Mouse (Mus musculus): ENCODE measurements around the gene Utp4. TPM values are rescaled to one million over a fixed set of nuclear protein-coding genes. Genes with fewer than 3 reads are reported as not detected.
A peak's percentile ranks its signal among the peaks of the same experiment; 100 is the strongest.
"Not testable (repeated sequence)": the region's sequence is repeated elsewhere in the genome, so short reads cannot be mapped to it uniquely, and the experiment has no call there.

Gene Utp4
- polyA plus RNA-seq, 1 experiment from 2014 or later, result 42.5 TPM

DNA sequence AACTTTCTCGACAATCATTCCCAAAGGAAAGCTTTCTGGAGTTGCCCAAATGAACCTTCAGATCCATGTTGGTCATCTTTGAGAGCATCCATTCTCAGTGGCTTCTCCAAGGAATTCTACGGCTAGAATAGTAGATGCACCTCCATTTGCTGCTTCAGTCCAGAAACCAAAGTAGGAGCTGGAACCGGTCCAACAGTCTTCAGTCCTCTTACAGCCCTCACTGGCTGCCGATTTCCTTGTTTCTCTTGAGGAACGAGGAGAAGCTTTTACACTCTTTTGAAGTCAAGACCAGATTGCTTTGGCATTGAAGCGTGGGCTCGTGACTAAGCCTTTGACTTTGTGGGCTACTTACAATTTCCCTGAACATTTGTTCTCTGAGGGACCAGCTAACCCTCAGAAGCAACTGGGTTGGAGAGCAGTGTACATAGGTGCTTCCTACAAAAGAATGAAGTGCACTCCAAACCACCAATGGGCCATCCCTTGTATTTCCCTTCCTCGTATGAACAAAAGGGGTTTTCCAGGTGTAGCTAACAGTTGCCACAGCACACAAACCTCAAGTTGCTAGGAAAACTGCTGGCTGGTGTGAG lies 13.2 kb upstream of the Utp4 start:
- Histone ChIP-seq H3K36me3 (peaks cover 37% of the 10 kb centered on the region), H3K4me1 (replicated peaks) (no peaks in the 10 kb centered on the region), H3K9ac (no peak overlapping the region), H3K27me3 (no peaks in the 10 kb centered on the region), H3K4me2 (no peak overlapping the region), H3K27ac (replicated peaks) (no peak overlapping the region), H3K9me3 (no peaks in the 10 kb centered on the region), H3K4me3 (no peak overlapping the region)
- WGBS, result 88% methylated on average over 8 of the region's 8 CpGs
- no peak for ATAC-seq (ENCODE audit: low FRiP score, low read depth)

DNA sequence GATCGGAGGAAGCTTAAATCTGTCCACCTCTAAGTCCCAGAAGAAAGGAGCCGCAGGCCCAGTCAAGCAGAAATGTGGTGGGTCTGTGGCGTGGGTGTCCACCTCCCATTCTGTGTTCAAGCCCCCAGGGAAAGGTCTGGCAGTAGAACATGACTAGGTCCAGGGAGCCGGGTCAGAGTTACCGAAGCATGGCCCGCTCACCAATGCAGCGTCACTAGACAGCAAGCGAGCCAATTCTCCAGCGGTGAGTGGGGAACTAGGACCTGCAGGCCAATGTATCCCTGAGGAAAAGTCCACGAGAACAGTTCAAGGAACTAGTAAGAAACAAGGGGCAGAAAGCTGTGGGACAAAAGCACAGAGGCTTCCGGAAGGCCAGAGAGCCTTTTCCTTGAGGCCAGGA lies 9.3 kb upstream of the Utp4 start:
- H3K36me3 ChIP-seq, result peaks cover 37% of the 10 kb centered on the region
- H3K27ac ChIP-seq (replicated peaks); H3K27me3 ChIP-seq; H3K4me3 ChIP-seq; H3K4me1 ChIP-seq (replicated peaks); ATAC-seq (ENCODE audit: low FRiP score, low read depth); H3K9ac ChIP-seq; H3K9me3 ChIP-seq; H3K4me2 ChIP-seq: not testable (repeated sequence)
- 93% methylated on average over 11 of the region's 11 CpGs for WGBS

DNA sequence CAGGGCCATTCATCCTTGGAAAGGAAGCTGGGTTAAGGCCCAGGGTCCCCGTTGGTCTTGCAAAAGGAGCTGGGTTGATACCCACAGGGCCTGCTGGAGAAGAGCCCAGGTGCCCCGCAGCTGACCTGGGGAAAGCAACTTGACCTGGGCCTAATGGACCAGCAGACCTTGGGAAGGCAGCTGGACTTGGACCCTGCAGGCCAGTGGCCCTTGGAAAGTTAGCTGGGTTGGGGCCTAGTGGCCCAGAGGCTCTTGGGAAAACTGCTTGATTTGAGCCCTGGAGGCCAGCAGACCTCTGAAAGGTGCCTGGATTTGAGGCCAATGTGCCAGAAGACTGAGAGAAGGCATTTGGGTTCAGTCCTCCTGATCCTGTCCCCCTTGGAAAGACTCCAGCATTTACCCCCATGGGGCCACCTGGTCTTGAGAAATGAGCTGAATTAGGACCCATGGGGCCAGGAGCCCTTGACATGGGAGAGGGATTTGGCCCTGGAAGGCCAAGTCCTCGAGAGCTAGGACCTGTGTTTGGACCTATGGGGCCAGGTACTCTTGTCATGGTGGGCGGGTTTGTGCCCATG lies 8.5 kb upstream of the Utp4 start:
- H3K27ac ChIP-seq (replicated peaks); H3K4me1 ChIP-seq (replicated peaks); H3K9me3 ChIP-seq; H3K4me3 ChIP-seq; H3K9ac ChIP-seq; H3K27me3 ChIP-seq; H3K4me2 ChIP-seq; ATAC-seq (ENCODE audit: low FRiP score, low read depth): not testable (repeated sequence)
- peaks cover 31% of the 10 kb centered on the region for H3K36me3 ChIP-seq
- 96% methylated on average over 4 of the region's 4 CpGs for WGBS

DNA sequence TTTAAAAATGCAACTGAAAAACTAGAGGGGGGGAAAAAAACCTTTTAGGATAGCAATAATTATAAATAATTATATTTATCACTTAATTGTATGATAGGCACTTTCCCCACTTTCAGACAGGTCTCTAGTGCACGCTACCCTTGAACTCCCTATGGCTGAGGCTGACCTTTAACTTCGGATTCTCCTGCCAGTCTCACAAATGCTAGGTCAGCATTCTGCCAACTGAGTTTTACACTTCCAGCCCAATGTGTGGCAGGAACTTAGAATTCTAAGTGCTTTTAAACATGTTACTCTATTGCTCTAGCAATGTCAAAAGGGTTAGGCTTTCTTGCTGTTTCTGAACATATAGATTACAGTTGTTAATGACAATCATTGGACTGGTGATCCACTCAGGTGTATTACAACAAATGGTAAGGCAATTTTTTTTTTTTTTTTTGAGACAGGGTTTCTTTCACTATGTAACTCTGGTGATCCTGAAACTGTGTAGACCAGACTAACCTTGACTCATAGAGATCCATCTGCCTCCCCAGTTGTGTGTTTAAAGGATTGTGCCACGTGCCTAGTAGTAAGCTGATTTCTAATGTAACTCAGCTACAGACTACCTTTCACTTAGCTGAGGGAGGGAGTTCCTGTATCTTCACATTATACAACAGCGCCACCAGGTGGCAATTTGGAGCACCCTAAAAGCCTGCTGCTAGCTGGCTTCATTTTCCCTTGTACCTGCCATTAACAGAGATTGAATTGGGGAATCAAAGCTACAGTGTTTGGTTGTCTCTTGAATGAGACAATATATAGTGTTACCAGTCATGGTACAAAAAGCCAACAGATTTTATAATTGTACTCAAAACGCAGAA lies 5.9 kb upstream of the Utp4 start:
- WGBS, result 45% methylated on average over 5 of the region's 5 CpGs
- H3K9me3 ChIP-seq, result no peaks in the 10 kb centered on the region
- peak; percentile 80; the same call in 1 of the 2 replicates for ATAC-seq (ENCODE audit: low FRiP score, low read depth)

DNA sequence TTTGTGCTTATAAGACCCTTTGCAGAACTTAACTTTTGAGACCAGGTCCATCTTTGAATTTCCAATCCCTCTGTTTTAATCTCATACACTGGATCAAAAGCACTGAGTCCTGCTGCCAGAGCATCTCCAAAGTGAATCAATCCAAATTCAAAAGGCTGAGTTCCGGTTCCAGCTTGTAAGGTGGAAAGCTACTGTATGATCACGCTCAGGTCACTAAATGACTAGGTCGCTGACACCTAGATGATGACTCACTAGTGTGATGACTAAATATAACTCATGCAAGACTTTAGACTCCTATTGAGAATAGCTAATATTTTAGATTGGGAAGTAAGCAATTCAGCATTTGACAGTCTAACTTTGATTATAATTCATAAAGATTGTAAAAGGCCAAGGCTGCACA lies 4.6 kb upstream of the Utp4 start:
- WGBS, result 88% methylated on average over 3 of the region's 3 CpGs
- no peaks in the 10 kb centered on the region for H3K9me3 ChIP-seq
- no peak overlapping the region for H3K4me2 ChIP-seq
- H3K4me1 ChIP-seq (replicated peaks), result peaks cover 18% of the 10 kb centered on the region
- no peak for ATAC-seq (ENCODE audit: low FRiP score, low read depth)
- H3K36me3 ChIP-seq, result peaks cover 3% of the 10 kb centered on the region
- no peak overlapping the region for H3K9ac ChIP-seq
- no peak overlapping the region for H3K27ac ChIP-seq (replicated peaks)
- H3K27me3 ChIP-seq, result no peaks in the 10 kb centered on the region
- no peak overlapping the region for H3K4me3 ChIP-seq

More for the DNA sequence above, 5.9 kb upstream of the Utp4 start:
- H3K4me1 ChIP-seq (replicated peaks), result peaks cover 18% of the 10 kb centered on the region
- H3K27ac ChIP-seq (replicated peaks), result no peak overlapping the region
- H3K4me2 ChIP-seq, result no peak overlapping the region
- no peak overlapping the region for H3K9ac ChIP-seq
- no peak overlapping the region for H3K4me3 ChIP-seq
- H3K27me3 ChIP-seq, result no peaks in the 10 kb centered on the region
- H3K36me3 ChIP-seq, result peaks cover 14% of the 10 kb centered on the region

DNA sequence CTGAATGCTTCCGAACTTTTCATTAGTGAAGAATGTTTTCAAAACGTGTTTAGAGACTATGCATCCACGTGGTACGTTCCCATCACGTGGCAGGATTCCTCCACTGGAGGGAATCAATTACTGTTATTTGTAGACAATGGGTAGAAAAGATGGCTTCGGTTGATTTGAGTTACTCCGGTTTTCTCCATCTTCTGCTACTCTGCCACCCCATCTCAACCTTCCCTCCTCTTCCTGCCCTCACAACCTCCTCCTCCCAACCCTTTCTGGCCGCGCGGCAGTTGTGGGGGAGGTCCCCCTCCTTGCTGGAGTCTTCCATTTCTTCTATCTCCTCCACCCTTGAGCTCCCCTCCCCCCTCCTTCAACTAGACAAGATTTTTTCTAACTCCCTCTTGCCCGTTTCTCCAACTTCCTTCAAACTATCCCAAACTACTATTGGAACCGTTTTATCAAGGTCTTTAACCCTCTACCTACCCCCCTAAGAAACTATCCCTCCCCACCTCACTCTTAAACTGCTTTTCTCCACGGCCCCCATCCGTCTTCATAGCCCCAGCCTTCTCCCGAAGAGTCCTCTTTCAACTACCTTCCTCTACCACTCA lies 1.1 kb upstream of the Utp4 start:
- Histone ChIP-seq H3K36me3 (0 out of 2 replicates have a peak, but pooled peaks cover 5% of the 10 kb centered on the region), H3K27ac (replicated peaks) (peak overlapping the region; percentile 95)
- ATAC-seq (ENCODE audit: low FRiP score, low read depth), result 0 out of 2 replicates have a peak, but pooled peaks have one; percentile 23

DNA sequence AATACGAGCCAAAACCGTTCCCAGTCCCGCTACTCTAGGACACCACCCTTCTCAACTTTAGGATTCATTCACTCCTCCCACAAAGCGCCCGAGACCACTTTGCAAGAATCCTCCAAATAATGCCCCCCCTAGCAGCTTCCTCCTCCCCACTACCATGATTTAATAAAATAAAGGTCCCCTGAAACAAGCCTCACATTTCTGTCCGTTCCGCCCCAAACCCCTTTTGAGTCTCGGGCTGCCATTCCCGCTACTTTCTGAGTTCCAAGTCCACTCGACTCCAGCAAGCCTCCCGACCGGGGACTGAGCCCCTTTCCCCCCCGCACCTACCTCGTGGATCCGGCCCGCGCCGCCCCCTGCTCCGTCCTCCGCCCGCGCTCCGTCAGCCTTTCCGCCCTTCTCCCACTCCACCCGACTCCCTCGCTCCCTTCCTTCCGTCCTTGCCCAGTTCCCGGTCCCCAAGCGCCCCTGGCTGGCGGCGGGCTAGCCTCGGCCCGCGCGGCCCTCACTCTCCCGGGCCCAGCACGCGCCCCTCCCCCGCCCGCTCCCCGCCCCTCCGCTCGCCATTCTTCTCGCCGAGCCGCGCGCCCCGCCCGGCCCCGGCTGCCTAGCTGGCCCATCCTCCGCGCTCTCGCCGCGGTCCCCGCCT lies 507 bp upstream of the Utp4 start:
- Histone ChIP-seq H3K4me3 (peak overlapping the region; percentile 99), H3K36me3 (peaks cover 11% of the 10 kb centered on the region; the same call in 1 of the 2 replicates), H3K4me2 (peak overlapping the region; percentile 89), H3K9me3 (no peaks in the 10 kb centered on the region), H3K27me3 (no peaks in the 10 kb centered on the region), H3K27ac (replicated peaks) (peak overlapping the region; percentile 95), H3K4me1 (replicated peaks) (peaks cover 25% of the 10 kb centered on the region), H3K9ac (peak overlapping the region; percentile 94)
- under 1% methylated on average over 46 of the region's 57 CpGs for WGBS
- ATAC-seq (ENCODE audit: low FRiP score, low read depth), result peak; percentile 80

More for the DNA sequence above, 1.1 kb upstream of the Utp4 start:
- no peaks in the 10 kb centered on the region for H3K27me3 ChIP-seq
- WGBS, result under 1% methylated on average over 15 of the region's 15 CpGs
- peaks cover 31% of the 10 kb centered on the region for H3K4me1 ChIP-seq (replicated peaks)
- H3K9me3 ChIP-seq, result no peaks in the 10 kb centered on the region
- H3K9ac ChIP-seq, result peak overlapping the region; percentile 94
- H3K4me3 ChIP-seq, result peak overlapping the region; percentile 99
- peak overlapping the region; percentile 89 for H3K4me2 ChIP-seq

DNA sequence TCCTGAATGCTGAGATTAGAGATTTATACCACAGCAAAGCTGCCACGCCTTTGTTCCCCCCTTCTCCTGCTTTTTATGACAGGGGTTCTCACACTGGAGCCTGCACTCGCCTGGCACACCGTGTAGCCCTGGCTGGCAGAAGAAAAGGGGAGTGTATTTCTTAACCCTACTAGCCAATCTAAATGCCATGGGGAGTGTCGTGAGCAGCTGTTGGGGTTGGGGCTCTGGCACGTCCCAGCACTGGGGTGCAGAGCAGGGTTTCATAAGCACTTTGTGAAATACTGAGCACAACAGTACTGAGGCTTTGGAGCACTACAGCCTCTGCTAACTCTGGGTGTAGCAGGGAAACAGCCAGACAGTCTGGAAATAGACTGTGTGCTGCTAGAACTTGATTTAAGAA lies 6.0 kb downstream of the Utp4 start:
- Histone ChIP-seq H3K4me1 (replicated peaks) (peaks cover 6% of the 10 kb centered on the region), H3K4me3 (no peak overlapping the region), H3K9ac (no peak overlapping the region), H3K4me2 (no peak overlapping the region), H3K9me3 (no peaks in the 10 kb centered on the region), H3K36me3 (peaks cover 61% of the 10 kb centered on the region), H3K27ac (replicated peaks) (no peak overlapping the region), H3K27me3 (no peaks in the 10 kb centered on the region)
- no peak for ATAC-seq (ENCODE audit: low FRiP score, low read depth)
- WGBS, result 93% methylated on average over 5 of the region's 5 CpGs

DNA sequence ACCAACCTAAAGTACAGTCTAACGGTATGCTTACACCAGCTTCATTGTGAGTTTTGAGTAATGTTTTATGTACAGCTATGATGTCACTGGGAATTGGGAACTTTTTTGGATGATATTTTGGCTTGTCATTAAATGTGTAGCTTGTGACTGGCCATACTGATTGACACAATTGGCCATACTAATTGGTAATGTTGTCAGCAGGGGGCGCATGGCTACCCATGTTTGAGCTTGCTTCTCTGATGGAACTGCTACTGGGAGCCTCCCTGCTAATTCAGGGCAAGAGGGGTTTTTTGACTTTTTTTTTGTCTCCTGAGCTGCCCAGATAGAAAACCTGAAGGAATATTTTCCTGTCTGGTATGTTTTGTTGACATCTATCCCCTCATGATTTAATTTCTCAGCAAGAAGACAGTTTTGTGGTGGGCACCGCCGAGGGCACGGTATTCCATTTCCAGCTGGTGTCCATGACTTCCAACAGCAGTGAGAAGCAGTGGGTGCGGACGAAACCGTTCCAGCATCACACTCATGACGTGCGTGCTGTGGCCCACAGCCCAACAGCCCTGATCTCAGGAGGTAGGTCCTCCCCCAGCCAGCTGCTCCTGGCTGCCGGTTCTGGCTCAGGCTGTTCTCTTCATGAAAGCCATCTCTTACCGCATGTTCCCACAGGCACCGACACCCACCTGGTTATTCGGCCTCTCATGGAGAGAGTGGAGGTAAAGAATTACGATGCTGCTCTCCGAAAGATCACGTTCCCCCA lies 12.5 kb downstream of the Utp4 start:
- Histone ChIP-seq H3K36me3 (peaks cover 59% of the 10 kb centered on the region), H3K9ac (no peak overlapping the region), H3K4me1 (replicated peaks) (no peaks in the 10 kb centered on the region), H3K4me2 (no peak overlapping the region), H3K27me3 (no peaks in the 10 kb centered on the region), H3K9me3 (no peaks in the 10 kb centered on the region), H3K4me3 (no peak overlapping the region), H3K27ac (replicated peaks) (no peak overlapping the region)
- WGBS, result 92% methylated on average over 17 of the region's 17 CpGs
- ATAC-seq (ENCODE audit: low FRiP score, low read depth), result no peak

DNA sequence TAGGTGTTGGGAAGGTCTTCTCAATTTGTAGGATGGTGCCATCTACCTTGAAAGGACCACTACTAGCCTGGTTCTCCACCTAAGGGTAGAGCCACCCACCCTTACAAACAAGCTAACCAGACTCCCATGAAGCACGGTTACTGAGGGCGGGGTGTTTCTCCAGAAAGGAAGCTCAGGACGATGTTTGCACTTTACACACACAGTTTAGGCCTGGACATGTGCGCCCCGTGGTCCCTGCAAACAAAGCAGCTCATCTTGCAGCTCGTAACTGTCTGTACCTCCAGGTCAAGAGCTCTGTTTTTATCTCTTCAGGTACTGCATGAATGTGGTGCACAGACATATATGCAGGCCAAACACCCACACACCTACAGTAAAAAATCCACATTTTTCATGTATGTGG lies 13.2 kb downstream of the Utp4 start:
- Histone ChIP-seq H3K9ac (no peak overlapping the region), H3K36me3 (peaks cover 52% of the 10 kb centered on the region), H3K4me2 (no peak overlapping the region), H3K4me3 (no peak overlapping the region), H3K27me3 (no peaks in the 10 kb centered on the region), H3K4me1 (replicated peaks) (no peaks in the 10 kb centered on the region), H3K27ac (replicated peaks) (no peak overlapping the region), H3K9me3 (no peaks in the 10 kb centered on the region)
- no peak for ATAC-seq (ENCODE audit: low FRiP score, low read depth)
- 98% methylated on average over 6 of the region's 6 CpGs for WGBS

DNA sequence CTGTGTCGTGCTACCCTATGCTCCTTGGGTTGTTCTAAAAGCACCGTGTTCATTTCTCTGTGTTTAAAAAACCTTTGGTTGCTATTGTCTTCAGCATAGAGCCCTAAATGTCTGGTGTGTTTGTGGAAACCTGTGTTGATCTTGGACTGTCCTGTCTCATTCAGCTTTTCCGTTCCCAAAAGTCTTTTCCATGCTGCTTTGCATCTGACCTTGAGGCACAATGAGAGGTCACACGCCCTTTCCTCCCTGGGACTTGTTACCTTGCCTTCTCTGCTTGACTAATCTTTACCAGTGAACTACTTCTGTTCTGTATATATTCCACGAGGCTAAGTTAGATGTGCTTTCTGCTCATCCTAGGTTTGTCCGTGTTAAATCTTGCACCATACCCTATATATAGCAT lies 14.0 kb downstream of the Utp4 start:
- Histone ChIP-seq H3K36me3 (peaks cover 49% of the 10 kb centered on the region), H3K9me3 (no peaks in the 10 kb centered on the region), H3K4me2 (no peak overlapping the region), H3K9ac (no peak overlapping the region), H3K27ac (replicated peaks) (no peak overlapping the region), H3K4me1 (replicated peaks) (no peaks in the 10 kb centered on the region), H3K4me3 (no peak overlapping the region), H3K27me3 (no peaks in the 10 kb centered on the region)
- 95% methylated on average over 6 of the region's 6 CpGs for WGBS
- no peak for ATAC-seq (ENCODE audit: low FRiP score, low read depth)
